Mouse (Mus musculus): ENCODE measurements around the gene Tnnt2. TPM values are rescaled to one million over a fixed set of nuclear protein-coding genes. Genes with fewer than 3 reads are reported as not detected.

Tnnt2 gene
- total RNA-seq, 1 experiment from 2014 or later = 1.3 TPM

- no peak for DNase-seq
These were observed 19.2 kb downstream of the Tnnt2 start for GRCm38 (mm10) chr1:135855344-135855687.

DNA sequence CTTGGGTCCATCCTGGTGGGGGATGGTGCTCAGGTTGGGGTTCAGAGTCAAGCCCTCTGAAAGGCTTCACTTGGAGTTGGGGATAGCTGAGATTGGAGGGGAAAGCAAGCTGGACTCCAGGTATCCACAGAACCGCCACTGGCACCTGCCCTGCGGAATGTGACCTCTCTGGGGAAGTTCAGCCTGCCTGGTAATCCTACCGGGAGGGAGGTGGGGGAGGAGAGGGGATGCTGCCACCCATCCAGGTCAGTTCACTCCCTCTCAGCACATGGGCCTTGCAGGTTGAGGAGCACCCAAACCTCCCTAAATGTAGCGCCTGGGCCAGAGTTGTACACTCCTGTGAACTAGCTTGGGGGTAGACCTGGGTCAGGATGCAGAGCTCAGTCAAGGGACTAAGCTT, 19.9 kb downstream of the Tnnt2 start:
- DNase-seq = no peak

DNA sequence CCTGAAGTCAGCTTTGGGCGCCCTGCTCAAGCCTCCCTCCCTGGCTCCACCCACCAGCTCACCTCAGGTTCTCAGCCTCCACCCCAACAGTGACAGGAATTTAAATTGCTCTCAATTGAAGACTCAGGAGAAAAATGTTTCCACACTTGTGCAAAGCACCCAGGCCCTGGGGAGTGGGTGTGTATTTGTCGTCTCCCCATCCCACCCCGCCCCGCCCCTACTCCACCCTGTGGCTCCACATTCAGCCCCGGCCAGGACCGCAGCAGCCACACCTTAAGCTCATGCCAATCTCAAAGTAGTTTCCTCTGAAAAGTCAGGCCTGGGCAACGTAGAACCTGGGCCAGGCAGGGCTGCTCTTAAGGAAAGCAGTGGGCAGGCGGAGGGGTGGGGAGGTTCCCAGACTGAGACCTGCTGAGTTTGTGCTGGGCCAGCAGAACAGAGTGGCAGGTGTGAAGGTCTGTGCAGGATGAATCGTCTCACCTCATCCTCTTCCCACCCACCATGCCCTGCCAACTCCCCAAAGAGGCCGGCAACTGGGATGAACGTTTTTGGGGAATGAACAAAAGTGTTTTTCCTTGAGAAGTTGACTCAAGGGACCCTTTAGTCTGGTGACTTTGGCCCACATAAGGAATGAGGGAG, 21.1 kb downstream of the Tnnt2 start:
- no peak for DNase-seq

DNA sequence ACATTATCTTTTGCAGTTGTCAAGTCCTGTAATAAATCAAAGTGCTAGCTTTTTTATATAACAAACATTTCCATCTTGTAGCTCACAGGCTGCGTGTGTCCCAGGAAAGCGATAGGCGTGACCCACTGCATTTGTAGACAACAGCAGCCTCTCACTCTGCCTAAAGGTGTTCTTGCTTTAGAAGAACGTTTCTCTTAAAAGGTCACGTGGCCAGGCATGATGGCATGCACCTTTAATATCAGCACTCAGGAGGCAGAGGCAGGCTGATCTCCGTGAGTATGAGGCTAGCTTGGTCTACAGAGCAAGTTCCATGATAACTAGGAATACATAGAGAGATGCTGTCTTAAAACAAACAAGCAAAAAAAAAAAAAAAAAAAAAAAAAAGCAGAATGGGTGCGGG, 22.4 kb downstream of the Tnnt2 start:
- DNase-seq = no peak

DNA sequence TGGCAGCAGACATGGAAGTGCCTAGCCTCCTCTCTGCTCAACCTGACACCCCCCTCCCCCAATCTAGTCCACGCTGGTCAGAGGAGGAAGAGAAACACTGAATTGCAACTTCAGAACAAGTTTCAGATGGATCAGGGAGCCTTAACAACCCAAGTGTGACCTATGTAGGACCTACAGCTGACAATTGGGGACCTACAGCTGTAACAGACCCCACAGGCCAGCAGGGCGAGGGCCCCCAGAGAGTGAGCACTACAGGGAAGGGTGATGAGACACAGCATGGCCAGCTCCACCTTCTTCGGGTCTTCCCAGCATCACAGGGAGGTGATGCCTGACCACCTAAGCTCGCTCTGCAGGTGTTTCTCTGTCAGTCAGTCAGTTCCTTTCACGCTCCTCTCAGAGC, 24.9 kb downstream of the Tnnt2 start:
- no peak for DNase-seq

GRCm38 (mm10) chr1:135861980-135862552, 25.9 kb downstream of the Tnnt2 start:
- peak; percentile 52 for DNase-seq

- no peak for DNase-seq
These were observed 26.4 kb downstream of the Tnnt2 start for GRCm38 (mm10) chr1:135862561-135862960.

GRCm38 (mm10) chr1:135863786-135864335, 27.7 kb downstream of the Tnnt2 start:
- no peak for DNase-seq

DNA sequence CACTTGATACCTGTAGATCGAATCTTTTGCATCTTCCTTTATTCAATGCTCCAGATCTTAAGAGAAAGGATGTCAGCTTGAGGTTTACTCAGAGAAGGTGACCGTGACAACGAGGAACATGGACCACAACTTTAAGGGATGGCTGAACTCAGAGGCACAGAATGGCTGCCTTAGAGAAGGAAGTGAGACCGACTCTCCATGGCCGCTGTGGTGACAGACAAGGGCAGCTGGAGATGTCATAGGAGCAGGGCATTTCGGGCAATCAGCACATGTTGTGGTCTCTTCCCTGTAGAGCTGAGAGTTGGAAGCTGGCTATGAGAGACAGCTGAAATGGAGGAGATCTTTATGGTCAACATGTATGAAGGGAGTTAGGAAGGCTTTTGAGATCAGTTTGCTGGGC, 28.7 kb downstream of the Tnnt2 start:
- no peak for DNase-seq

- peak; percentile 91 for DNase-seq
These were observed 29.5 kb downstream of the Tnnt2 start for GRCm38 (mm10) chr1:135865518-135866194.

DNA sequence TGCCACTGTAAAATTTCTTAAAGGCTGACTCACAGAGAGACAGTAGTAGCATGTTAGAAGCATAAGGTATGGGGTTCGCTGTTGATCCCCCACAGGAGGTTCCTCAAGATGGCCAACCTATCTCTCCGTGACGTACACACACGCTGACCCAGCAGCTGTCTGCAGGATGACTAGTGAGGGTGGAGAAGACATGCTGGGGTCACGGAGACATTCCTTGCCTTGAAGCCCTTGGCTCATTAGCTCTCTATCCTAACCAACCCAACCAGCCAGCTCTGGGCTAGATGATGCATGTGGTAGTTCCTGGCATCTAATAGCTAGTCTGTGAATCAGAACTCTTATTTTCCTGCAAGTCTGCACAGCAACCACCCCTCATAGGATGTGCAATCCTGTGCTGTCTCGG, 32.4 kb downstream of the Tnnt2 start:
- no peak for DNase-seq

GRCm38 (mm10) chr1:135872991-135873390, 36.8 kb downstream of the Tnnt2 start:
- DNase-seq = no peak

- DNase-seq = no peak
These were observed 41.1 kb downstream of the Tnnt2 start for GRCm38 (mm10) chr1:135877248-135877647.

- DNase-seq = peak; percentile 67
These were observed 46.4 kb downstream of the Tnnt2 start for GRCm38 (mm10) chr1:135882385-135883109.

DNA sequence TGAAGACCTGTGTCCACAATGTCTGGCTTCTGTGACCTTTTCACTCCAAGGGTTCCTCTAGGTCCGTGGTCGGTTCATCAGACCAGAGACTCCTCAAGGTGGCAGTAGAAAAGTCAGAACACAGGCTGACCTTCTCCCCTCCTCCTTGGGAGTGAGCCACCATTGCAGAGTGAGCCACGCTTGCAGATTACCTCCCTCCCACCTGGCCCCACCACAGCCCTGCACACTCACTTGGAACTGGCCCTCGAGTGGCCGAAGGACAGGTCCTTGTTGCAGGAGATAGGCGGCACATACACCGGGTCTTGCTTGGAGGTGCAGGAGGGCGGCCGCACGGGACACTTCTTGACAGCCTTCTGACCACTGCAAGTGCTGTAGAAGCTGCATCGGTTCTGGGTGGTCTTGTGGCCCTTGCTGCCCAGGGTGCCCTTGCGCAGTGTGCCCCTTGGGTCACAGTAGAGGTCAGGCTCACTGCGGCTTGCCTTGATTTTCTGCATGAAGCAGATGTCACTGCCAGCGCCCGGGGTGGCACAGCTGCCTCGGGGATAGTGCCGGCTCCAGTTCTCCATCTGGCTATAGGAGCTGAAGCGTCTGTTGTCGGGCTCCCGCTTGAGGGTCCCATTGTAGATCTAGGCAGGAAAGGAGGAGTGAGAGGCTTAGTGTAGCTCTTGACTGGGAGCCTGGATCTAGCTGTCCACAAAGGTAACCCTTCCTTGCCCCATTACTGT, 53.5 kb downstream of the Tnnt2 start:
- no peak for DNase-seq

GRCm38 (mm10) chr1:135891424-135892216, 55.5 kb downstream of the Tnnt2 start:
- DNase-seq = no peak

DNA sequence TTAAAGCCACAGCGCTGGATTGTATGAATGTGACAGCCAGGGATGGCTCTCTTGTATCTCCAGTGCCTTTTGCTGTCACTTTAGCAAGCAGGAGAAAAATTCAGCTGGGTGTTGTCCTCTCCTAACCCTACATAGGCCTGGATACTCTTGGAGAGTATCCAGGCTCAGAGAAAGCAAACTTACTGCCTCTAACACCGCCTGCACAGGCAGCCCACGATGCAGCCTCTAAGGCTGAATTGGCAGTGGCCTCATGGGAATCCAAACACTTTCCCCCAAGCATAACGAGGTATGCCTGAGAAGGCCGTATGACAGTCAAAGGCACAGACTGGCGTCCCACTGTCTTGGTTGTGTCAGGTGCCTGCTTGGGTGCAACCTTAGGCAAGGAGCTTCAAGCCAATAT, 56.1 kb downstream of the Tnnt2 start:
- DNase-seq = no peak

- DNase-seq = no peak
These were observed 56.6 kb downstream of the Tnnt2 start for GRCm38 (mm10) chr1:135892764-135893163.

DNA sequence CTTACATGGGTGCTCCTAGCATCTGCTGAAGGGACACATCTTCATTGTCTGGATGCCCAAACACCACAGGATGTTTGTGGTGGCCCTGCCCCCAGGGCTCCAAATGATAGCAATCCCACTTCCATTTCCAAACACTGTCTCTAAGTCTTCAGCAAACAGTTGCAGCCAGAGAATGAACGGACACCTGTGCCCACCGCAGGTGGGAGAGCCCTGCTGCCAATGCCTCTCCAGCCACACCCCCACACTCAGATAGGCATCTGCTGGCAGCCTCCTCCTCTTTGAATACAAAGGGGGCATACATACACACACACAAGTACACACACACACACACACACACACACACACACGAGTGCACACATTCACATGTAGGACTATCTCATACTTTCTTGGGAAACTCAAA, 57.2 kb downstream of the Tnnt2 start:
- DNase-seq = no peak

- peak; percentile 22 for DNase-seq
These were observed 59.2 kb downstream of the Tnnt2 start for GRCm38 (mm10) chr1:135895367-135895766.

DNA sequence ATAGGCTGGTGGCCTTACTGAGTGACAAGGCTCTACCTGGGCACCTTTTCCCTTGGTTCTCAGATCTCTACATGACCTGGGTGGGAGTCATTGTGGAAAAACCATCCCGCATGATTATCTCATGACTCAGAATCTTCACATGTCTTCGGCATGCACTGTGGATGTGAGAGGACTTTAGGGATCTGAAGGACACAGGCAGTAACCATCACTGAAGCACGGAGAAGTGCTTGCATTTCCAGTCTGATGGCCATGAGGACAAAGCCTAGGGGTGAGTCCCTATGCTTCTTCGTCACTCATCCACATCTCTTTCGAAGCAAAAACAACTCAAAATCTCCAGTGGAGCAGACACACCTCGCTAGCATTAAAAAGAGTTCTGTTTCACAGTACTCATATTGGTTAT, 63.1 kb downstream of the Tnnt2 start:
- no peak for DNase-seq
